Comparison of ENCODE assay signal across 12 mouse cellular contexts in the genomic region with DNA sequence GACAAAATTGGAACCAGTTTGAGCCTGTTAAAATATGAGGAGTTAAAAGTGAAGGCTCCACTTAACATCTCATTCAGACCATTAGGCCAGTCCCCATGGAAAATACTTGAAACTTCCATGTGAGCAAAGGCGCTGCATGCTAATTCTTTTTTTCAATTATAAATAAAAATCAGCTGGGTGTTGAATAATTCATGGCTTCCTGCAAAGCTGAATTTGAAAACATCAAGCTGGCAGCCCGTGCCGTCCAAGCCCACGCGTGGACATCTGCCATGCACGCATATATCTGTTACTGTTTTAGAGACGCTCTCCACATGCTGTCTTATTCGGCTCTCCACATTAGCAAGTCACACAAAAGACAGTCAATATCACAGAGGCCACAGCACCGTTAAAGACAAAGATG.
DNase-seq lines count a peak whose midpoint lies in the region; ATAC-seq and TF ChIP-seq lines count a peak whose summit lies in the region.
"Had no signal": no experiment of that assay in that cellular context is flagged by ENCODE, and none has a peak within 500 bp of the region (broad histone marks: within the 10 kb centered on the region; RNA-seq: fewer than 3 reads in every experiment).

No protein-coding gene starts in this region.

- 15% methylated on average over 9 of the region's 9 CpGs for WGBS in hindbrain, postnatal 0 days

- peak; percentile 81 for ATAC-seq in hindbrain, postnatal 0 days

- H3K36me3 ChIP-seq in hindbrain, postnatal 0 days (ENCODE audit: insufficient read depth, low read length): no peaks in the 10 kb centered on the region
- H3K36me3 ChIP-seq: embryonic facial prominence, embryonic 12.5 days; limb, embryonic 15.5 days had no signal

- DNase-seq in kidney, postnatal 4 days: peak; percentile 24 to 49
- no peak for DNase-seq in kidney, adult 11 months
- DNase-seq in hindbrain, postnatal 0 days (ENCODE audit: low spot score): peak; percentile 65
- DNase-seq in left cerebral cortex, postnatal 4 days: peak; percentile 65
- DNase-seq in right cerebral cortex, postnatal 4 days: peak; percentile 73
- DNase-seq in adrenal gland, adult 18-20 months (ENCODE audit: low spot score in 2 of 2): no peak
- no peak for DNase-seq in lung, postnatal 4 days
- no peak for DNase-seq in gastrocnemius, adult 18-20 months (ENCODE audit: low spot score)
- DNase-seq: adrenal gland, postnatal 25 days; thymus, postnatal 36 days had no signal

- TF ChIP-seq CTCF in hindbrain, postnatal 0 days (IDR thresholded peaks at IDR 0.05; ENCODE audit: low read depth): no peak

- H3K27ac ChIP-seq in hindbrain, postnatal 0 days: peak overlapping the region; percentile 12; the same call in 1 of the 2 replicates
- H3K27ac ChIP-seq: embryonic facial prominence, embryonic 12.5 days; limb, embryonic 15.5 days had no signal

- H3K27me3 ChIP-seq in hindbrain, postnatal 0 days (ENCODE audit: insufficient read depth, low read length): no peaks in the 10 kb centered on the region
- H3K27me3 ChIP-seq: embryonic facial prominence, embryonic 12.5 days; limb, embryonic 15.5 days had no signal

- no peak overlapping the region for H3K9ac ChIP-seq in hindbrain, postnatal 0 days (replicated peaks; ENCODE audit: low read length)
- H3K9ac ChIP-seq: embryonic facial prominence, embryonic 12.5 days; limb, embryonic 15.5 days had no signal

- intact Hi-C loops in left cerebral cortex, postnatal 4 days (cut with DNase I): no loop called here

- 0 out of 2 replicates have a peak overlapping the region, but pooled peaks have one; percentile 10 for H3K4me2 ChIP-seq in hindbrain, postnatal 0 days (ENCODE audit: low read depth, low read length)
- H3K4me2 ChIP-seq: embryonic facial prominence, embryonic 12.5 days; limb, embryonic 15.5 days had no signal

- no peaks in the 10 kb centered on the region for H3K9me3 ChIP-seq in hindbrain, postnatal 0 days (ENCODE audit: low read length)
- H3K9me3 ChIP-seq: embryonic facial prominence, embryonic 12.5 days; limb, embryonic 15.5 days had no signal

- 0 out of 2 replicates have a peak, but pooled peaks cover 4% of the 10 kb centered on the region for H3K4me1 ChIP-seq in hindbrain, postnatal 0 days (ENCODE audit: insufficient read depth, low read length)
- H3K4me1 ChIP-seq: embryonic facial prominence, embryonic 12.5 days; limb, embryonic 15.5 days had no signal

- H3K4me3 ChIP-seq in hindbrain, postnatal 0 days (ENCODE audit: low read length): no peak overlapping the region
- H3K4me3 ChIP-seq: embryonic facial prominence, embryonic 12.5 days; limb, embryonic 15.5 days had no signal

Comparison
In these comparisons a context has a peak if more than half of its experiments do, and no peak if none do; other contexts are left out.
1. DNase-seq: peak in kidney, postnatal 4 days (2 of 2), hindbrain, postnatal 0 days (single experiment), left cerebral cortex, postnatal 4 days (single experiment) and right cerebral cortex, postnatal 4 days (single experiment); none in kidney, adult 11 months (single experiment), adrenal gland, adult 18-20 months (0 of 2), lung, postnatal 4 days (0 of 2) and gastrocnemius, adult 18-20 months (single experiment).